Mouse (Mus musculus) forebrain, embryonic 15.5 days (tissue): ENCODE data around the gene Sdr39u1. TPM values are rescaled to one million over a fixed set of nuclear protein-coding genes. Genes with fewer than 3 reads are reported as not detected.

Source experiments
- ATAC-seq: fragments of 200-750 bp; cut with Nextera tagmentation; replicated peaks from 2 replicates; pipeline ENCODE4 v1.8.0; 2017; ENCODE audit warnings: mild to moderate bottlenecking, moderate TSS enrichment, moderate library complexity
- H3K27ac ChIP-seq: fragments of 300-500 bp; sonication (generic); replicated peaks from 2 replicates; pipeline ENCODE4 v1.5.1; 2015; ENCODE audit warnings: mild to moderate bottlenecking, inconsistent platforms
- H3K27me3 ChIP-seq: fragments of 300-500 bp; sonication (generic); 2 replicates; pipeline ENCODE4 v1.6.1; 2015; ENCODE audit warnings: inconsistent platforms
- H3K36me3 ChIP-seq: fragments of 300-500 bp; sonication (generic); 2 replicates; pipeline ENCODE4 v1.6.1; 2015; ENCODE audit warnings: mild to moderate bottlenecking, inconsistent platforms
- H3K4me1 ChIP-seq: fragments of 300-500 bp; sonication (generic); 2 replicates; pipeline ENCODE4 v1.6.1; 2015; ENCODE audit warnings: inconsistent platforms
- H3K4me2 ChIP-seq: fragments of 300-500 bp; sonication (generic); replicated peaks from 2 replicates; pipeline ENCODE4 v1.6.1; 2015; ENCODE audit warnings: mild to moderate bottlenecking, inconsistent platforms
- H3K4me3 ChIP-seq: fragments of 300-500 bp; sonication (generic); 2 replicates; pipeline ENCODE4 v1.5.1; 2015; ENCODE audit warnings: mild to moderate bottlenecking, inconsistent platforms
- H3K9ac ChIP-seq: fragments of 300-500 bp; sonication (generic); replicated peaks from 2 replicates; pipeline ENCODE4 v1.6.1; 2015; ENCODE audit warnings: mild to moderate bottlenecking, inconsistent platforms
- H3K9me3 ChIP-seq: fragments of 300-500 bp; sonication (generic); 2 replicates; pipeline ENCODE4 v1.6.1; 2016; ENCODE audit warnings: inconsistent platforms
- WGBS: fragments of 180-500 bp; shearing (Covaris S2); methylation state at CpG from one replicate; pipeline ENCODE4 v1.1.7; 2015; ENCODE audit warnings: mixed read lengths; 5-methylcytosine and 5-hydroxymethylcytosine counted together
- polyA plus RNA-seq: library from polyadenylated mRNA; unstranded; fragments of >200 nt; fragmentation: Nextera tagmentation; extraction: Ambion mirVana; gene quantifications from 2 replicates; pipeline ENCODE4 v1.2.1, GENCODE M21; 2015

Gene Sdr39u1
- polyA plus RNA-seq, 1 experiment from 2014 or later = 106 TPM

- Histone ChIP-seq H3K36me3 (peaks cover under 1% of the 10 kb centered on the region; the same call in 1 of the 2 replicates), H3K27me3 (no peaks in the 10 kb centered on the region), H3K27ac (no peak overlapping the region), H3K4me1 (peaks cover 21% of the 10 kb centered on the region), H3K4me2 (no peak overlapping the region), H3K9me3 (no peaks in the 10 kb centered on the region), H3K4me3 (no peak overlapping the region), H3K9ac (no peak overlapping the region)
- 80% methylated on average over 6 of the region's 6 CpGs for WGBS
- ATAC-seq = no peak
Observed at GRCm38 (mm10) chr14:55882171-55882641, 17.9 kb downstream of the Sdr39u1 start.

GRCm38 (mm10) chr14:55880982-55881381, 19.1 kb downstream of the Sdr39u1 start:
- Histone ChIP-seq H3K9me3 (no peaks in the 10 kb centered on the region), H3K36me3 (no peaks in the 10 kb centered on the region), H3K4me2 (no peak overlapping the region), H3K9ac (no peak overlapping the region), H3K4me3 (no peak overlapping the region), H3K27ac (no peak overlapping the region), H3K4me1 (peaks cover 17% of the 10 kb centered on the region), H3K27me3 (no peaks in the 10 kb centered on the region)
- no peak for ATAC-seq
- WGBS = 83% methylated on average over 8 of the region's 8 CpGs

DNA sequence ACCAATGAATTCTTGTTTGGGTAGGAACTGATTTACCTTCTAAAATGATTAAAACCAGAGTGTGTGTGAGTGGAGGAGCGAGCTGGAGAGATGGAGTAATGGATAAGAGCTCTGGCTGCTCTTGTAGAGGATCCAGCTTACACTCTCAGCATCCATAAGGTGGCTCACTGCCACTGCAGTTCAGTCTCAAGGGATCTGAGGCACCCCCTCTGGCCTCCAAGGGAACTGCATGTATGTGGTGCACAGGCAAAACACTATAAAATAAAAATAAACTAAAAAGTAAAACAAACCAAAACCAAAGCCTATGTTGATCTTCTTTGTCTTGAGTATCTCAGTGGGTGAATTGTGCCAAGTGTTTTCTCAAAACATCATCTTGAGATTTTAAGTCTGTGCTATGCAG, 20.5 kb downstream of the Sdr39u1 start:
- Histone ChIP-seq H3K4me3 (no peak overlapping the region), H3K27ac (no peak overlapping the region), H3K4me2 (no peak overlapping the region), H3K9ac (no peak overlapping the region), H3K27me3 (no peaks in the 10 kb centered on the region), H3K4me1 (peaks cover 8% of the 10 kb centered on the region), H3K9me3 (no peaks in the 10 kb centered on the region), H3K36me3 (no peaks in the 10 kb centered on the region)
- WGBS = 24% methylated on average over 1 of the region's 1 CpGs
- ATAC-seq = no peak

- WGBS = 35% methylated on average over 7 of the region's 7 CpGs
- ATAC-seq = no peak
- Histone ChIP-seq H3K9ac (no peak overlapping the region), H3K27me3 (no peaks in the 10 kb centered on the region), H3K4me2 (no peak overlapping the region), H3K27ac (no peak overlapping the region), H3K9me3 (no peaks in the 10 kb centered on the region), H3K4me3 (no peak overlapping the region), H3K36me3 (no peaks in the 10 kb centered on the region), H3K4me1 (peaks cover 9% of the 10 kb centered on the region)
Observed at GRCm38 (mm10) chr14:55878316-55878940, 21.7 kb downstream of the Sdr39u1 start.

GRCm38 (mm10) chr14:55877469-55878315, 22.4 kb downstream of the Sdr39u1 start:
- H3K27me3 ChIP-seq = no peaks in the 10 kb centered on the region
- H3K4me3 ChIP-seq = no peak overlapping the region
- peaks cover 11% of the 10 kb centered on the region for H3K4me1 ChIP-seq
- peaks cover 4% of the 10 kb centered on the region for H3K36me3 ChIP-seq
- WGBS = 30% methylated on average over 14 of the region's 14 CpGs
- no peak for ATAC-seq
- no peak overlapping the region for H3K9ac ChIP-seq
- no peak overlapping the region for H3K4me2 ChIP-seq
- H3K27ac ChIP-seq = no peak overlapping the region
- no peaks in the 10 kb centered on the region for H3K9me3 ChIP-seq

- WGBS = 17% methylated on average over 30 of the region's 30 CpGs
- peak overlapping the region; percentile 18 for H3K4me3 ChIP-seq
- no peaks in the 10 kb centered on the region for H3K27me3 ChIP-seq
- peak; percentile 73 for ATAC-seq
- H3K4me2 ChIP-seq = peak overlapping the region; percentile 33
- peaks cover 11% of the 10 kb centered on the region for H3K4me1 ChIP-seq
- H3K9ac ChIP-seq = peak overlapping the region; percentile 26
- H3K36me3 ChIP-seq = peaks cover 38% of the 10 kb centered on the region
- H3K9me3 ChIP-seq = no peaks in the 10 kb centered on the region
- H3K27ac ChIP-seq = peak overlapping the region; percentile 32; the same call in 1 of the 2 replicates
Observed at GRCm38 (mm10) chr14:55873714-55874683, 26.1 kb downstream of the Sdr39u1 start.

- no peak overlapping the region for H3K4me2 ChIP-seq
- H3K9me3 ChIP-seq = no peaks in the 10 kb centered on the region
- 84% methylated on average over 8 of the region's 8 CpGs for WGBS
- H3K9ac ChIP-seq = no peak overlapping the region
- H3K36me3 ChIP-seq = peaks cover 45% of the 10 kb centered on the region
- no peak for ATAC-seq
- H3K27me3 ChIP-seq = no peaks in the 10 kb centered on the region
- no peak overlapping the region for H3K4me3 ChIP-seq
- H3K27ac ChIP-seq = no peak overlapping the region
- H3K4me1 ChIP-seq = peaks cover 11% of the 10 kb centered on the region
Observed at GRCm38 (mm10) chr14:55873242-55873713, 26.8 kb downstream of the Sdr39u1 start.

GRCm38 (mm10) chr14:55872551-55872950, 27.5 kb downstream of the Sdr39u1 start:
- Histone ChIP-seq H3K4me3 (no peak overlapping the region), H3K27me3 (no peaks in the 10 kb centered on the region), H3K4me1 (peaks cover 11% of the 10 kb centered on the region), H3K9me3 (no peaks in the 10 kb centered on the region), H3K9ac (no peak overlapping the region), H3K36me3 (peaks cover 52% of the 10 kb centered on the region), H3K27ac (no peak overlapping the region), H3K4me2 (no peak overlapping the region)
- ATAC-seq = no peak
- WGBS = 93% methylated on average over 17 of the region's 17 CpGs

DNA sequence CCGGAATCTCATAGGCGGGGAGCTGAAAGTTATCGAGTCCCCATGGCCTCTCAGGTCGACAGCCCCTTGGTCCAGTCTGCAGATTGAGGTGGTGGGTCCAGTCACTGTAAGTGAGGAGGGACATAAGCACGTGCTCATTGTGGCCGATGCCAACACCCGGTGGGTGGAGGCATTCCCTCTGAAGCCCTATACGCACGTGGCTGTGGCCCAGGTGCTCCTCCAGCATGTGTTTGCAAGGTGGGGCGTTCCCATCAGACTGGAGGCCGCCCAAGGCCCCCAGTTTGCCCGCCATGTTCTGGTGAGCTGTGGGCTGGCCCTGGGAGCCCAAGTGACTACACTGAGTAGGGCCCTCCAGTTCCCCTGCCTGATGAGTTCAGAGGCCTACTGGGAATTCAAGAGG, 28.1 kb downstream of the Sdr39u1 start:
- no peak overlapping the region for H3K27ac ChIP-seq
- H3K9me3 ChIP-seq = no peaks in the 10 kb centered on the region
- no peak overlapping the region for H3K4me2 ChIP-seq
- H3K4me1 ChIP-seq = peaks cover 11% of the 10 kb centered on the region
- no peaks in the 10 kb centered on the region for H3K27me3 ChIP-seq
- H3K36me3 ChIP-seq = peaks cover 53% of the 10 kb centered on the region
- no peak for ATAC-seq
- WGBS = 92% methylated on average over 12 of the region's 12 CpGs
- H3K9ac ChIP-seq = no peak overlapping the region
- H3K4me3 ChIP-seq = no peak overlapping the region

DNA sequence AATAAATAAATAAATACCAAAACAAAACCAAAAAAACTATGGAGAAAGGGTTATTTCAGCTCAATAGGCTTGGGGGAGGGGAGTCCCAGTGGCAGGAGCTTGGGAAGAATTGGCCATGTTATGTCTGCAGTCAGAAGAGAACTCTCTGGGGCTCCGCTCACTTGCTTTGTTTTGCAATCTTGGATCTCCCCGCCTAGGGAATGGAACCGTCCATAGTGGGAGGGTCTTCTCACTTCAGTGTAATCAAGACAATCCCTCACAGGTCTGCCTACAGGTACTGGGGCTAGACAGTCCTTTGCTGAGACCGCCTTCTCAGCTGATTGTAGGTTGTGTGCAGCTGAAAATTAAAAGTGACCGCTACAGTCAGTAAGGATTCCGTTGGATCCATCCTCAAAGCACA, 30.6 kb downstream of the Sdr39u1 start:
- 92% methylated on average over 6 of the region's 6 CpGs for WGBS
- no peak overlapping the region for H3K27ac ChIP-seq
- H3K36me3 ChIP-seq = peaks cover 76% of the 10 kb centered on the region
- no peak for ATAC-seq
- H3K4me2 ChIP-seq = no peak overlapping the region
- H3K9ac ChIP-seq = no peak overlapping the region
- H3K4me3 ChIP-seq = no peak overlapping the region
- H3K9me3 ChIP-seq = no peaks in the 10 kb centered on the region
- H3K27me3 ChIP-seq = no peaks in the 10 kb centered on the region
- peaks cover 11% of the 10 kb centered on the region for H3K4me1 ChIP-seq

DNA sequence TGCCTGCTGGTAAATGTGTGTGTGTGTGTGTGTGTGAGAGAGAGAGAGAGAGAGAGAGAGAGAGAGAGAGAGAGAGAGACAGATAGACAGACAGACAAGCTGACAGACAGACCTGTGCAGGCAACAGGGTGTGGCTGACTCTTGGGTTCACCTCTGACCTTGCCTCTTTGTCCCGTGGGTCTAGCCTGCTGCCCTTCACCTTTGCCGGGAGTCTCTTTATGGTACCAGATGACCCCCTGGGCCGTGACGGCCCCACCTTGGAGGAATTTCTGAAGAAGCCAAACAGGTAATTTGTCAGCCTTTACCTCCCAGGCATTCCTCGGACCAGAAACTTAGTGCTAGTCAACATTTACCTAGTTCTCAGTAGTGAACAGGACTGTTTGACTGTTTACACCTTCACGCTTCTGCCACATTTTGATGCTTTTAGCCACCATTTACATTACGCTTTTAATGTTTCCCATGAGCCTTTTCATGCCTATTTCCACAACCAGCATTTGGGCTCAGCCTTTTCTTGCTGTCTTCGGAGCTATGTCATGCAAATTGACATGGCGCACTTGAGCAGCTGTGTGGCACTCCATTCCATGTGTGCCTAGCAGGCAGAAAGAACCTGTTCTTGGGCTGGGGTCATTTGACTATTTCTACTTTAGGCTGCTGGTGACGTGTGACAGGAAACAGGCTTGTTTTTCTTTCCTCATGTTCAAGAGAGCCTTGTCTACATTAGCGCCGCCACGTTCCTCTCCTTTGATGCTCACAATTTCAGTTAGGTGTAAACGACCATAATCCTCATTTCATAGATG, 31.7 kb downstream of the Sdr39u1 start:
- H3K4me1 ChIP-seq = peaks cover 9% of the 10 kb centered on the region
- H3K9me3 ChIP-seq = no peaks in the 10 kb centered on the region
- no peak overlapping the region for H3K4me3 ChIP-seq
- H3K27ac ChIP-seq = no peak overlapping the region
- no peaks in the 10 kb centered on the region for H3K27me3 ChIP-seq
- 93% methylated on average over 14 of the region's 14 CpGs for WGBS
- no peak for ATAC-seq
- H3K4me2 ChIP-seq = no peak overlapping the region
- no peak overlapping the region for H3K9ac ChIP-seq
- peaks cover 79% of the 10 kb centered on the region for H3K36me3 ChIP-seq
